Mouse (Mus musculus): Measurements from ENCODE around the gene Ltc4s. TPM values are rescaled to one million over a fixed set of nuclear protein-coding genes. Genes with fewer than 3 reads are reported as not detected.

Ltc4s gene
- 10 to 100 TPM in 1 of 4 experiments, 1 to 10 TPM in 3; 8.0 to 15.8 (median 8.8) TPM for total RNA-seq (2022)

DNA sequence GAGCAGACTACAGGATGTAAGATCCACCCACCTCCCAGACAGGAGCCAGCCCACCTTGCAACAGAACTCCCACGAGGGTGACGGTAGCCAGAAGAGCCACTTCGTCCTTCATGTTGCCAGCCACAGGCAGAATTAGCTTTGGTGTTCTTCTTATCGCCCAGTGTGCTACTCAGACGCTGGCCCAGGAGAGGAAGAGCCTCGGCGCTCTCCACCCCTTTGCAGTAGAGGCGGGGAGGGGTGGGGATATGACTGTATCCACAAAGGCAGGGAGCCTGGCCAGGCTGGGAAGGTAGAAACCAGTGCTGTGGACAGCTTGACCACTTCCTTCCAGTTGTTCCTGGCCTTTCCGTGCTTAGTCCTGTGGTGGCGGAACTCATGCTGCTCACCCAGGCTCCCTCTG is at the start of gene Ltc4s:
Gene Ltc4s (minus strand): TSS at position 293 of the 400 bp plus-strand sequence.
- no peak for DNase-seq (ENCODE audit: low spot score in 2 of 2)

DNA sequence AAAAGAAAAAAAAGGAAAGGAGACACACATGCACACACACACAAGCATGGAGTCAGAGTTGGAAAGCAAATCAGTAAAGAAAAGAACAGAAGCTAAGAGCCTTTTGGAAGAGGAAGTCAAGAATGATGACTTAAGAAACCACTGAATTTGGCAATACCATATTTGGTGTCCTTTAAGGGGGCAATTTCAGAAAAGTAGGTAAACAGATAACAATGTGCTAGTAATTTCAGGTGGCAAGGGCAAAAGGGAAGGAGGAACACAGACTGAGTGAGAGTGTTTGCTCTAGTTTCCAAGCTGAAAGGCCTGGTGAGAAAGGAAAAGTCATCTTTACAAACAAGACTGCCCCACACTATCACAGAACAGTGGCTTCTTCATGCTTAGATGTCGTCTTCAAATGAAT is 48.0 kb upstream of the Ltc4s start:
- no peak for DNase-seq (ENCODE audit: low spot score in 2 of 2)

DNA sequence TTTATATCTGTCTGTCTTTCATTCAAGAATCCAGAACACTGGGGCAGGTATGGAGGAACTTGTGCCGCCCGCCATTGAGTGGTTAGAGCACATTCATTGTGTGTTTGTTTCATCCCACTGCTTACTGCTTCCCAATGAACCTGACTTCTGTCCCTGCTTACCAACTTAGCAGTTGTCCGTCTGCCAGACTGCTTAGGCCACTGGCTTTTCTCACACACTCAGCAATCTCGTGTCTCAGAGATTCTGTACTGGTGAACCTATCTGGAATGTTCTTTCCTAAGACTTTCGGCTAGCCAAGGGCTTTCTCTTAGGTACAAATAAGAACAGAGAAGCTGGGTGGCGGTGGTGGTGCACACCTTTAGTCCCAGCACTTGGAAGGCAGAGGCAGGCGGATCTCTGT is 47.3 kb upstream of the Ltc4s start:
- DNase-seq (ENCODE audit: low spot score in 2 of 2) = no peak

GRCm38 (mm10) chr11:50285263-50285662 is 46.8 kb upstream of the Ltc4s start:
- no peak for DNase-seq (ENCODE audit: low spot score in 2 of 2)

DNA sequence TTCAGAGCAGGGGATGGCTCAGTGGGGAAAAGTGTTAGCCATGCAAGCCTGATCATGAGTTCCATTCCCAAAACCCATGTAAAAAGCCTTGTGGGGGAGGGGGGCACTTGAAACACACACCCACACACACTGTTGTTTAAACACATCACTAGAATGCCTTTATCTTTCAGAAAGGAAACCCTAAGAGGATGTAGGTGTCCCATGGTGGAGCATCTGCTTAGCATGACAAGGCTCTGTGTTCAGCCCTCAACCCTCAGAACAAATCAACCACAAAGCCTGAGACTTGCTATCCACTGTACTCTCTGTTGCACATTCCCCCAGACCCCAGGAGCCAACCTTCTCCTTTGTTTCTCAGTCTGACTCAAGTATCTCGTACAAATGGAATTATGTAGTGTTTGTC is 41.6 kb upstream of the Ltc4s start:
- no peak for DNase-seq (ENCODE audit: low spot score in 2 of 2)

DNA sequence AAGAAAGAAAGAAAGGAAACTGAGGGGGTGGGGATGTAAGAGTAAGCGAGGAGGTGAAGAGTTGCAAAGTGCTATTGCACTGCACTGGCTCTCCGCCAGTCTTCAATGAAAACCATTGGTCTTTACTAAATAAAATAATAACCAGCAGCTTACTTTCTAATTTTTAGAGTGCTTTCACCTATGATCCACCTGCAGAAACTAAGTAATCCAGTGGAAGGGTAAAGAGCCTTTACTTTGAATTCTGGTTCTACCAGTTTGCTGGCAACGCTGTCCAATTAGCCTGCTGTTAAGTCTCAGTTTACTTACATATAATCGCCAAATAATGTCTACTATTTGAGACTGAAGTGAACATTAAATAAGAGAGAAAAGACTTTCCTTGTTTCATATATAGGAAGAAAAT is 40.6 kb upstream of the Ltc4s start:
- no peak for DNase-seq (ENCODE audit: low spot score in 2 of 2)

DNA sequence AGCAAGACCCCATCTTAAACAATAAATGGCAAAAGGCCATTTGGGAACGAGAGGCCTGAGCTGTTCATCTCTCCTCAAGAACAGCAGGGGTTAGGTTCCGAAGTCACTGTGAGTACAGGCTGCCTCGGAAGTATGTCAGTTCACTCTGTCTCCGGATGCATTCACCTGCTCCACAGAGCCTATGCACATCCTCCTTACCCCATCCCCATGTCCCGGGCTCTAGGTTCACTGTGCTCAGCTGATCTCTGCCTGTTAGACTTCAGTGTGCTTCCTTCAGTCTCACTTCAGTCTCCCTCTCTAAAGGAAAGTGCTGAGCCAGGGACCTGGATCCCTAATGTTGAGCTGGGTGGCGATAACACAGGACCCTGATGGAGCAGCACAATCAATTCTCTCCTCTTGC is 39.3 kb upstream of the Ltc4s start:
- no peak for DNase-seq (ENCODE audit: low spot score in 2 of 2)

DNA sequence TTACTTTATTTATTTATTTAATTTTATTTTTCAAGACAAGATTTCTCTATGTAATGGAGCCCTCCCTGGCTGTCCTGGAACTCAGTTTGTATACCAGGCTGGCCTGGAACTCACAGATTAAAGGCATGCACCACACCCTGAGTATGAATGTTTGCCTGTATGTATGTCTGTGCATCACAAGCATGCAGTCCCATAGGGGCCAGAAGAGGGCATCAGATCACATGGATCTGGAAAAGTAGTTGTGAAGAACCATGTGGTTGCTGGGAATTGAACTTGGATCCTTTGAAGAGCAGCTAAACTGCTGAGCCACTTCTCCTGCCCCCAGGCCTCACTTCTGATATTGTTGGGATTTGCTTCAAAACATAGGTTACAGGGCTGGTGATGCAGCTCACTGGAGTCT is 38.6 kb upstream of the Ltc4s start:
- no peak for DNase-seq (ENCODE audit: low spot score in 2 of 2)

DNA sequence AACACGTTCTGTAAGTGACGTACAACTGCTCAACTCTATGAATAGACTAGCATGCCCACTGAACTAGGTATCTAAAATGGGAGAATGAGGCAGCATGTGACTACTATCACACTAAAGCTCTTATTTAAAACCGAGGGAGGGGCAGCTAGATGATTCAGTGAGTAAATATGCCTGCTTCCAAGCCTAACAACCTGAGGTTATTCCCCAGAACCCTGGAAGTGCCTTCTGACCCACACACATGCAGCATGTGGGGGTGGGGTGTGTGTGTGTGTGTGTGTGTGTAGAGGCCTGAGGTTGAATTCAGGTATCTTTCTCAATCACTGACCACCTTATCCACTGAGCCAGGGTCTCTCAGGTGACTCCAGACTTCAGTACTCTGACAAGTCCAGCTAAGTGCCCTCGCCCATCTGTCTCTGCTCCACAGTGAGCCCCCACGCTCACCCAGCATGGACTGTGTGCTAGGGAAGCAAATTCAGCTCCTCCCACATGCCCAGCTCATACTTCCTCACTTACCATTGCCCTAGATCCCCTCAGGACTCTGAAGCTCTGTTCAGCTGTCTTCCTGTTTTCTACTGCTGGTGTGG is 37.2 kb upstream of the Ltc4s start:
- no peak for DNase-seq (ENCODE audit: low spot score in 2 of 2)

GRCm38 (mm10) chr11:50275077-50275476 is 36.7 kb upstream of the Ltc4s start:
- DNase-seq (ENCODE audit: low spot score in 2 of 2) = no peak

GRCm38 (mm10) chr11:50272819-50273218 is 34.4 kb upstream of the Ltc4s start:
- DNase-seq (ENCODE audit: low spot score in 2 of 2) = no peak

DNA sequence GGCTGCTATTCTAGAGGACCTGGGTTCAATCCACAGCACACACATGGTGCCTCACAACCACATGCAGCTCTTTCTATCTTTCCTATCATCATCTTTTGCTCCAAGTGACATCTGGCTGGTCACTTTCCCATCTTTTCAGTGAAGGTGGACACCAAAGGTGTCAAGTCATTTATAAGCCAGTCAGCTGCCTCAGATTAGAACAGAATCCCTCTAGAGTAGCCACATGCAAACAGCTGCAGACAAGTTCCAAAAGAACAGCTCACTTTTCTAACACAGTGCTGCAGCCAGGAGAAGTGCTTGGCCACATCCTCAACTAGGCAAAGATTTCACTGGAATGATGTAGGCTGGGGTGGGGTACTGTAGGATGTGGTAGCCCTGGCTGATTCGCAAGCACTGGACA is 31.5 kb upstream of the Ltc4s start:
- DNase-seq (ENCODE audit: low spot score in 2 of 2) = no peak

DNA sequence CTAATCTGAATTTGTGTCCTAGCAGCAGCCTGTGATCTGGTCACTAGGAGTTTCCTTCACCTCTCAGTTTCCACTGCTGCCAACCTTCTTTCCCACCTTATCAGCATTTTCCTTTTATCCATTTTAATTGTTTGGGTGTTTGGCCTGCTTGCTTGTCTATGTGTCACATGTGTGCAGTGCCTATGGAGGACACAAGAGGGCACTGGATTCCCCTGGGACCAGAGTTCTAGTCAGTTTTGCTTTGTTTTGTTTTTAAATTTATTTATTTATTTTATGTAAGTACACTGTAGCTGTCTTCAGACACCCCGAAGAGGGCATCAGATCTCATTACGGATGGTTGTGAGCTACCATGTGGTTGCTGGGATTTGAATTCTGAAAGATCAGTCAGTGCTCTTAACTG is 30.7 kb upstream of the Ltc4s start:
- DNase-seq (ENCODE audit: low spot score in 2 of 2) = no peak

GRCm38 (mm10) chr11:50266997-50267396 is 28.6 kb upstream of the Ltc4s start:
- DNase-seq (ENCODE audit: low spot score in 2 of 2) = no peak

DNA sequence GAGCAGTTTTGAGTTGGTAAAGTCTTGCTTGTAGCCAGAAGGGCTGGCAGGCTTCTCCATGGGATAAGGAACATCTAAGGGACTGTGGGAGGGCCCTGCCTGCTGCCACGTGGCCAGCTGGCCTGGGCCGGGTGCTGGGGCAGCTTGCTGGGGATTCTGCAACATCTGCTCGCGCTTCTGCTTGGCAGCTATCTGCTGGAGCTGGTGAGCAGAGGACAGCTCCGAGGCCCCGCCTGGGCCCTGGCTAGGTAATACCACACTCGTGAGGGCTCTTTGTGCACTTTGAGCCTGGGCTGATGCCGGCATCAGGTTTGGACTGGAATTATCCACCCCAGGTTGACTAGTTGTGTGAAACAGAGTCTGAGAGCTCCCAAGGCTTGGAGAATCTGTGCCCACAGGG is 27.5 kb upstream of the Ltc4s start:
- no peak for DNase-seq (ENCODE audit: low spot score in 2 of 2)

GRCm38 (mm10) chr11:50263198-50263597 is 24.8 kb upstream of the Ltc4s start:
- DNase-seq (ENCODE audit: low spot score in 2 of 2) = no peak

- no peak for DNase-seq (ENCODE audit: low spot score in 2 of 2)
Measured at GRCm38 (mm10) chr11:50262020-50262419, 23.6 kb upstream of the Ltc4s start.

- DNase-seq (ENCODE audit: low spot score in 2 of 2) = peak in 1 of 2 experiments; percentile 79
Measured at GRCm38 (mm10) chr11:50258310-50258709, 19.9 kb upstream of the Ltc4s start.

DNA sequence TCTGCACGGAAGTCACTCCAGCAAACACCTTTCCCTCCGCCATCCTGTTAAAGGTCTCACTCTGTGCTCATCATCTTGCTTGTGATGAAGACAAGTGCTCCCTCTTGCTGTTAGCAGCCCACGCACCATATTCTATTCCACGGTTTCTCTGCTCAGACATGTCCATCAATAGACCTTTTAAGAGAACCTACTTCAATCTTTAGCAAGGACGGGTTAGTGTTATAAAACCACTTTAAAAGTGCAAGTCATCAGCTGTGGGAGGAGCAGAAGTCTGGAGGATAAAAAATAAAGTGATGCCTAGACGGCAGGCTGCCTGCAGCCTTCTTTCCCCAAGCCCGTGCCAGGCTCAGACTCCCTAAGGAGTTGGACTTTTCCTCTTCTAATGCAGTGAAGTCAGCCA is 18.2 kb upstream of the Ltc4s start:
- DNase-seq (ENCODE audit: low spot score in 2 of 2) = no peak

- DNase-seq (ENCODE audit: low spot score in 2 of 2) = peak; percentile 53 to 91
Measured at GRCm38 (mm10) chr11:50254010-50254580, 15.7 kb upstream of the Ltc4s start.

GRCm38 (mm10) chr11:50253393-50253792 is 15.0 kb upstream of the Ltc4s start:
- peak in 1 of 2 experiments; percentile 5 for DNase-seq (ENCODE audit: low spot score in 2 of 2)

DNA sequence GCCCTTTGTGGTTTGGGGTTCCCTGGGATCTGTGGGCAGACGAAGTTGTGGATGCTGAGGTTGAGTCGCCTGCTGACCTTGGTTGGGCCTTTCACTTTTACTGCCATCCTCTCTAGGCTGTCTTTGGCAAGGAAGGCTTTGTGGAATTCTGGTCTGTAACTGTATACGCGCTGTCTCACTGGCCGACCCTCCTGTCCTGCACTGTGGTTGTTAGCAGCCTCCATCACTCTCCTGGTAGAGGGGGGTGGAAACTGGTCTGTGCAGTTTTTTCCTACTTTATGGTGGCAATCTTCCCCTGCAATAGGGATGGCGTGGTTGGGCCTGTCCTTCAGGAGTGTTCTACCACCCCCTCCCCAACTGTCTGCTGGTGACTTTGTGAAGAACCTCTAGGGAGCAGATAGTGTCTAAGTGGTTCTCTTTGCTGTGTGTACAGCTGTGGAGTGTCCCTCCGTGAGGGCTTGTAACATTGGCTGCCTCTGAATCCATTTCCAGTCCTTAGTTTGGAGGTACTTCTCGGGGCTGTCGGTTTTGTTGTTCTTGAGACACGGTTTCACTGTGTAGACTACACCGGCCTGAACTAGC is 14.4 kb upstream of the Ltc4s start:
- DNase-seq (ENCODE audit: low spot score in 2 of 2) = no peak

DNA sequence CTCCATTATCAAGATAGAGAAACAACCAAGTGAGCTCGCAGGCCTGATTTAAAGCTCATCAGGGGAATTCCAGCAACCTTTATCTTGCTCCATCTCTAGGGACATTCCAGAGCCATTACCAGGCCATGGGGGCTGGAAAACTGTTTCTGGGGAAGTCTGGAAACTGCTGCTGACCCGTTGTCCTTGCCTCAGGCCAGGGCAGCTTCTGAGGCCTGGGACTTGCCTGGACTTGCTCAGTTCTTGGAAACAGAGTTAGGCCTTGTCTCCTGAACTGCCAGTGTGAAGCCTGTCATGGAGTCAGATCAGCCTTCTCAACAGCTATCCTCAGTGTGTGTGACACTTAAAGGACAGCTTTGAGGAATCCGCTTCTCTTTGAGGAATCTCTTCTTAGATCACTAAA is 13.8 kb upstream of the Ltc4s start:
- no peak for DNase-seq (ENCODE audit: low spot score in 2 of 2)

Data from left cerebral cortex, adult 8-10 months (tissue).